ENCODE assay signal across 8 mouse cellular contexts in the genomic region with DNA sequence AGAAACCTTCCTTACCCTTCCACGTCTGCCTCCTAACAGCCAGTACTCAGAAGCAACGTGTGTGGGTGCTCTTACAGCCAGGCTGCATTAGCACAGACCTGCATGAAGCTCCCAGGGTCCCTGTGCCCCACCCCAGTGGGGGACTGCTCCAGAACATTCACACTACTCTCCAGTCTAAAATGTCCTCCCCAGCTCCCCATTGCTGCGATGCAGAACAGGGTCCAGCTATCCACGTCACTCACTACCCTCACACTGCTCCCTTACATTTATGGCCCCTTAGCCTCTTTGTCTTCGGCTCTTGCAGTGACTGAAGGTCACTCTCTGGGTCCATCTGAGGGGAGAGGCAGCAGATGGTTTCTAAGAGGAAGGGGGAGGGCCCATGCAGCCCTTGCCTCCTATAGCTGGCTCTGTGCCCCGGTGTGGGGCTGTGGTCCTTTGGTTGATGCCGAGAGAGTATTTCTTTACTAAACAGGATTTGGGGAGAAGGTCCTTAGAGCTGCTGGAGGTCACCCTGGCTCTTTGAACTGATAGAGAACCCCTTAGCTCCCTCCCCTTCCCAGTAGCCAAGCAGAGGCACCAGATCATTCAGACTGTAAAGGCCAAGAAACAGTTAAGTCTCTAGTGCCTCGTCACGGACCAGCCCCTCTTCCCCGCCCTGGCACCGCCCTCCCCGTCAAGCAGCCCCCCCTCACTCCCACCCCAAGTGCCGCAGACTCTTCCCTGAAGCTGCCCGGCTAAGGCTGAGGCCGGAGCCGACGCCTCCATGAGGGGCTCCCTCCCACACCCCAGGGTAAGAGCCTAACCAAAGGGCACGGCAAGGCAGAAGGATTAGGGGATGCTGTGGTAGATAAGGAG. TPM values are rescaled to one million over a fixed set of nuclear protein-coding genes. Genes with fewer than 3 reads are reported as not detected.
A peak's percentile ranks its signal among the peaks of the same experiment; 100 is the strongest.
DNase-seq lines count a peak whose midpoint lies in the region; ATAC-seq lines count a peak whose summit lies in the region.

No protein-coding gene starts in this region.

- peak overlapping the region; percentile 28; the same call in 1 of the 2 replicates for H3K27ac ChIP-seq in embryonic facial prominence, embryonic 14.5 days (replicated peaks; ENCODE audit: low read depth, low read length)
- H3K27ac ChIP-seq in heart, embryonic 14.5 days (replicated peaks in 1 of 2; ENCODE audit: control insufficient read depth in 1 of 2, insufficient read depth in 1 of 2, low read depth in 2 of 2, low read length in 2 of 2): peak overlapping the region; percentile 91 to 94
- H3K27ac ChIP-seq in stomach, embryonic 16.5 days (ENCODE audit: low read length): peak overlapping the region; percentile 61

- ATAC-seq in embryonic facial prominence, embryonic 14.5 days (ENCODE audit: low read depth): peak; percentile 84
- ATAC-seq in heart, embryonic 14.5 days (ENCODE audit: insufficient number of reproducible peaks, insufficient read depth, low FRiP score, low read depth): peak; percentile 60
- ATAC-seq in stomach, embryonic 16.5 days (ENCODE audit: insufficient read depth, low FRiP score): peak; percentile 84

- H3K27me3 ChIP-seq in embryonic facial prominence, embryonic 14.5 days (replicated peaks; ENCODE audit: control insufficient read depth, insufficient read depth, low read length): peaks cover 23% of the 10 kb centered on the region
- peaks cover 18% of the 10 kb centered on the region; the same call in 1 of the 2 replicates for H3K27me3 ChIP-seq in heart, embryonic 14.5 days (ENCODE audit: control insufficient read depth, insufficient read depth, low read length)
- peaks cover 8% of the 10 kb centered on the region for H3K27me3 ChIP-seq in stomach, embryonic 16.5 days (ENCODE audit: control insufficient read depth, insufficient read depth, low read length)

- H3K9me3 ChIP-seq in embryonic facial prominence, embryonic 14.5 days (ENCODE audit: control insufficient read depth, low read length): no peaks in the 10 kb centered on the region
- H3K9me3 ChIP-seq in heart, embryonic 14.5 days (ENCODE audit: control insufficient read depth, low read length): no peaks in the 10 kb centered on the region
- no peaks in the 10 kb centered on the region for H3K9me3 ChIP-seq in stomach, embryonic 16.5 days (replicated peaks; ENCODE audit: control insufficient read depth, low read length)

- H3K4me1 ChIP-seq in embryonic facial prominence, embryonic 14.5 days (ENCODE audit: control insufficient read depth, insufficient read depth, low read length): peaks cover 22% of the 10 kb centered on the region
- peaks cover 35 to 48% of the 10 kb centered on the region in 2 experiments for H3K4me1 ChIP-seq in heart, embryonic 14.5 days (ENCODE audit: control insufficient read depth in 2 of 2, insufficient read depth in 2 of 2, low read length in 2 of 2)
- H3K4me1 ChIP-seq in stomach, embryonic 16.5 days (ENCODE audit: control insufficient read depth, insufficient read depth, low read length): peaks cover 32% of the 10 kb centered on the region

- H3K36me3 ChIP-seq in embryonic facial prominence, embryonic 14.5 days (ENCODE audit: control insufficient read depth, insufficient read depth, low read length): 0 out of 2 replicates have a peak, but pooled peaks cover 12% of the 10 kb centered on the region
- 0 out of 2 replicates have a peak, but pooled peaks cover 9% of the 10 kb centered on the region for H3K36me3 ChIP-seq in heart, embryonic 14.5 days (ENCODE audit: control insufficient read depth, insufficient read depth, low read length)
- H3K36me3 ChIP-seq in stomach, embryonic 16.5 days (ENCODE audit: control insufficient read depth, insufficient read depth, low read length): no peaks in the 10 kb centered on the region; the same call in 1 of the 2 replicates

- DNase-seq in adrenal gland, adult (ENCODE audit: inconsistent age in 2 of 2, low spot score in 1 of 2): peak; percentile 30 to 55
- no peak for DNase-seq in adrenal gland, adult 8-10 months
- peak; percentile 59 for DNase-seq in adipocyte (ENCODE audit: low spot score)
- peak; percentile 83 for DNase-seq in embryonic facial prominence, embryonic 14.5 days (ENCODE audit: low spot score)
- DNase-seq in layer of hippocampus, postnatal 10 days (ENCODE audit: low spot score in 2 of 2): peak; percentile 66 to 79
- peak; percentile 62 for DNase-seq in mesoderm, embryonic 11.5 days (ENCODE audit: low read depth, low spot score)

- peak overlapping the region; percentile 79 for H3K4me2 ChIP-seq in embryonic facial prominence, embryonic 14.5 days (ENCODE audit: low read depth, low read length)
- peak overlapping the region; percentile 80 for H3K4me2 ChIP-seq in heart, embryonic 14.5 days (ENCODE audit: low read length)
- H3K4me2 ChIP-seq in stomach, embryonic 16.5 days (ENCODE audit: low read depth, low read length): peak overlapping the region; percentile 52

- WGBS in embryonic facial prominence, embryonic 14.5 days: 2% methylated on average over 16 of the region's 18 CpGs
- 3% methylated on average over 18 of the region's 18 CpGs for WGBS in heart, embryonic 14.5 days
- WGBS in stomach, embryonic 16.5 days: 2% methylated on average over 18 of the region's 18 CpGs

- peak overlapping the region; percentile 50 for H3K4me3 ChIP-seq in embryonic facial prominence, embryonic 14.5 days (ENCODE audit: low read depth, low read length)
- H3K4me3 ChIP-seq in heart, embryonic 14.5 days (ENCODE audit: control insufficient read depth in 1 of 2, insufficient read depth in 1 of 2, low read depth in 1 of 2, low read length in 2 of 2): peak overlapping the region; percentile 53 to 54
- peak overlapping the region; percentile 50 for H3K4me3 ChIP-seq in stomach, embryonic 16.5 days (replicated peaks; ENCODE audit: low read length)

- H3K9ac ChIP-seq in embryonic facial prominence, embryonic 14.5 days (ENCODE audit: low read depth, low read length): peak overlapping the region; percentile 62
- H3K9ac ChIP-seq in heart, embryonic 14.5 days (ENCODE audit: low read length): peak overlapping the region; percentile 73
- H3K9ac ChIP-seq in stomach, embryonic 16.5 days (ENCODE audit: low read length): peak overlapping the region; percentile 59

RNA-seq across cellular contexts. Expression of gene Map1a, which starts 5.6 kb away (rescaled TPM):
- 10 to 100 TPM; 10.4 to 17.5 (median 12.5) TPM for total RNA-seq in adrenal gland, adult 8-10 months (2022)
- polyA plus RNA-seq in embryonic facial prominence, embryonic 14.5 days (2014; fragmentation: Nextera tagmentation; extraction: Ambion mirVana): 10.9 and 15.8 TPM in 2 replicates
- 7.3 and 7.7 TPM in 2 replicates for polyA plus RNA-seq in heart, embryonic 14.5 days (2014; fragmentation: Nextera tagmentation; extraction: Ambion mirVana)
- 100 to 1,000 TPM; 353 to 370 TPM for total RNA-seq in layer of hippocampus, postnatal 10 days (2021)
- 3.2 and 3.5 TPM in 2 replicates for polyA plus RNA-seq in stomach, embryonic 16.5 days (2015; fragmentation: Nextera tagmentation; extraction: Ambion mirVana)

RNA-seq across cellular contexts. Expression of gene Trp53bp1, which starts 23.8 kb away (rescaled TPM):
- total RNA-seq in adrenal gland, adult 8-10 months (2022): 100 to 1,000 TPM in 1 of 4 experiments, 10 to 100 TPM in 3; 81.3 to 124 (median 91.5) TPM
- polyA plus RNA-seq in embryonic facial prominence, embryonic 14.5 days (2014; fragmentation: Nextera tagmentation; extraction: Ambion mirVana): 50.3 and 60.5 TPM in 2 replicates
- polyA plus RNA-seq in heart, embryonic 14.5 days (2014; fragmentation: Nextera tagmentation; extraction: Ambion mirVana): 44.1 and 47.5 TPM in 2 replicates
- total RNA-seq in layer of hippocampus, postnatal 10 days (2021): 100 to 1,000 TPM; 157 to 174 TPM
- polyA plus RNA-seq in stomach, embryonic 16.5 days (2015; fragmentation: Nextera tagmentation; extraction: Ambion mirVana): 50.0 and 55.5 TPM in 2 replicates

Comparison
In these comparisons a context has a peak if more than half of its experiments do, and no peak if none do; other contexts are left out.
1. H3K27ac ChIP-seq: peak in every context shown above with its lines; median percentile 92 in heart, embryonic 14.5 days; 61 in stomach, embryonic 16.5 days; 28 in embryonic facial prominence, embryonic 14.5 days.